Mouse (Mus musculus) embryonic facial prominence, embryonic 11.5 days (tissue): ENCODE measurements around the gene Bhmt2. TPM values are rescaled to one million over a fixed set of nuclear protein-coding genes. Genes with fewer than 3 reads are reported as not detected.

Source experiments
- ATAC-seq: fragments of 200-750 bp; cut with Nextera tagmentation; replicated peaks from 2 replicates; pipeline ENCODE4 v1.8.0; 2017; ENCODE audit warnings: low read depth; ENCODE audit not compliant: insufficient number of reproducible peaks, low FRiP score, low TSS enrichment
- DNase-seq: peaks from one replicate; pipeline ENCODE4 v3.0.0-alpha.2; 2015; ENCODE audit warnings: low spot score
- H3K27ac ChIP-seq: fragments of 300-500 bp; sonication (generic); replicated peaks from 2 replicates; pipeline ENCODE4 v1.5.1; 2014; ENCODE audit warnings: mild to moderate bottlenecking, low read depth, low read length, control low read depth
- H3K27me3 ChIP-seq: fragments of 300-500 bp; sonication (generic); 2 replicates; pipeline ENCODE4 v1.6.1; 2014; ENCODE audit warnings: mild to moderate bottlenecking, low read length, moderate library complexity, mixed read lengths; ENCODE audit not compliant: control insufficient read depth, insufficient read depth
- H3K36me3 ChIP-seq: fragments of 300-500 bp; sonication (generic); replicated peaks from 2 replicates; pipeline ENCODE4 v1.6.1; 2014; ENCODE audit warnings: low read depth, mild to moderate bottlenecking, low read length, moderate library complexity, mixed read lengths; ENCODE audit not compliant: control insufficient read depth, insufficient read depth
- H3K4me1 ChIP-seq: fragments of 300-500 bp; sonication (generic); 2 replicates; pipeline ENCODE4 v1.6.1; 2014; ENCODE audit warnings: low read length, mixed read lengths; ENCODE audit not compliant: control insufficient read depth, insufficient read depth
- H3K4me2 ChIP-seq: fragments of 300-500 bp; sonication (generic); 2 replicates; pipeline ENCODE4 v1.6.1; 2014; ENCODE audit warnings: low read depth, mild to moderate bottlenecking, control low read depth, low read length, moderate library complexity
- H3K4me3 ChIP-seq: fragments of 300-500 bp; sonication (generic); 2 replicates; pipeline ENCODE4 v1.5.1; 2014; ENCODE audit warnings: low read depth, low read length, control low read depth
- H3K9ac ChIP-seq: fragments of 300-500 bp; sonication (generic); replicated peaks from 2 replicates; pipeline ENCODE4 v1.6.1; 2014; ENCODE audit warnings: mild to moderate bottlenecking, control low read depth, low read length
- H3K9me3 ChIP-seq: fragments of 300-500 bp; sonication (generic); replicated peaks from 2 replicates; pipeline ENCODE4 v1.6.1; 2016; ENCODE audit warnings: mild to moderate bottlenecking, low read length, inconsistent platforms, mixed read lengths; ENCODE audit not compliant: control insufficient read depth
- WGBS: fragments of 180-500 bp; shearing (Covaris S2); extraction: QIAGEN DNeasy Blood & Tissue Kit; methylation state at CpG from one replicate; pipeline ENCODE4 v1.1.7; 2014; 5-methylcytosine and 5-hydroxymethylcytosine counted together
- polyA plus RNA-seq: library from polyadenylated mRNA; unstranded; fragments of >200 nt; fragmentation: Nextera tagmentation; extraction: Ambion mirVana; gene quantifications from 2 replicates; pipeline ENCODE4 v1.2.1, GENCODE M21; 2014

Bhmt2 gene
- polyA plus RNA-seq, 1 experiment from 2014 or later = not detected

- no peaks in the 10 kb centered on the region for H3K9me3 ChIP-seq
- no peaks in the 10 kb centered on the region for H3K27me3 ChIP-seq
- H3K27ac ChIP-seq = no peak overlapping the region
- ATAC-seq (no peak), DNase-seq (no peak)
- no peaks in the 10 kb centered on the region for H3K4me1 ChIP-seq
- no peaks in the 10 kb centered on the region for H3K36me3 ChIP-seq
- no peak overlapping the region for H3K4me3 ChIP-seq
- no peak overlapping the region for H3K4me2 ChIP-seq
- no peak overlapping the region for H3K9ac ChIP-seq
- WGBS = 71% methylated on average over 4 of the region's 4 CpGs
Observed at GRCm38 (mm10) chr13:93639636-93640035, 34.5 kb downstream of the Bhmt2 start.

GRCm38 (mm10) chr13:93637282-93638245 is 36.5 kb downstream of the Bhmt2 start, which contains the start of gene Bhmt:
Gene Bhmt, minus strand, starts transcription at chr13:93637961.
- no peak within 1 kb of the TSS for H3K9ac ChIP-seq
- 65% methylated on average over 19 of the region's 19 CpGs for WGBS
- H3K27ac ChIP-seq = no peak within 1 kb of the TSS
- DNase-seq = no peak
- no peaks in the 10 kb centered on the region for H3K27me3 ChIP-seq
- no peak within 1 kb of the TSS for H3K4me3 ChIP-seq
- no peaks in the 10 kb centered on the region for H3K9me3 ChIP-seq
- no peak for ATAC-seq
- no peaks in the 10 kb centered on the region for H3K4me1 ChIP-seq
- H3K36me3 ChIP-seq = no peaks in the 10 kb centered on the region
- H3K4me2 ChIP-seq = no peak within 1 kb of the TSS

- Histone ChIP-seq H3K27me3 (no peaks in the 10 kb centered on the region), H3K9ac (no peak overlapping the region), H3K4me2 (no peak overlapping the region), H3K4me1 (no peaks in the 10 kb centered on the region), H3K9me3 (no peaks in the 10 kb centered on the region), H3K4me3 (no peak overlapping the region), H3K36me3 (no peaks in the 10 kb centered on the region), H3K27ac (no peak overlapping the region)
- ATAC-seq = no peak
- DNase-seq = no peak
- 61% methylated on average over 1 of the region's 1 CpGs for WGBS
Observed at GRCm38 (mm10) chr13:93636561-93636960, 37.5 kb downstream of the Bhmt2 start.

DNA sequence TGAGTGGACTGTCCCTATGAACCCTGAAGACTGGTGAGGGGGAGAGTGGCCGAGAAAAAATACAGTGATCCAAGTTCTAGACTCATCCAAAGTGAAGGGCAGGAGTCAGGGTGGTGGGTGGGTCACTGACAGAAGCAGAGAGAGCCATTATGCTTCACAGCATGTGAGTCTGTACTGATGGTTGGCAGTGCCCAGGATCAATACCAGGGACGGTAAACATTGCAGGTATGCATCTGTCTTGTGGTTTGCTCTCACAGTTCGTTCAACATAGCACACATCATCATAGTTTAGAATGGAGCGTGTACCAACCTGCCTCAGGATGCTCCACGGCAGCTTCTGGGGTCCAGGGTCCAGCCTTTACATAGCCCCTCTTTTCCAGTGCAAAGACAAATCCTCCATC is 41.2 kb downstream of the Bhmt2 start:
- no peaks in the 10 kb centered on the region for H3K4me1 ChIP-seq
- no peak overlapping the region for H3K4me3 ChIP-seq
- no peaks in the 10 kb centered on the region for H3K27me3 ChIP-seq
- H3K9ac ChIP-seq = no peak overlapping the region
- ATAC-seq = no peak
- H3K36me3 ChIP-seq = no peaks in the 10 kb centered on the region
- H3K9me3 ChIP-seq = no peaks in the 10 kb centered on the region
- no peak overlapping the region for H3K4me2 ChIP-seq
- no peak for DNase-seq
- 81% methylated on average over 5 of the region's 5 CpGs for WGBS
- no peak overlapping the region for H3K27ac ChIP-seq

GRCm38 (mm10) chr13:93630941-93631705 is 43.0 kb downstream of the Bhmt2 start:
- no peak overlapping the region for H3K4me3 ChIP-seq
- H3K27me3 ChIP-seq = no peaks in the 10 kb centered on the region
- 84% methylated on average over 10 of the region's 10 CpGs for WGBS
- H3K4me2 ChIP-seq = no peak overlapping the region
- no peaks in the 10 kb centered on the region for H3K4me1 ChIP-seq
- ATAC-seq (no peak), DNase-seq (no peak)
- H3K9me3 ChIP-seq = no peaks in the 10 kb centered on the region
- no peak overlapping the region for H3K27ac ChIP-seq
- no peaks in the 10 kb centered on the region for H3K36me3 ChIP-seq
- H3K9ac ChIP-seq = no peak overlapping the region

DNA sequence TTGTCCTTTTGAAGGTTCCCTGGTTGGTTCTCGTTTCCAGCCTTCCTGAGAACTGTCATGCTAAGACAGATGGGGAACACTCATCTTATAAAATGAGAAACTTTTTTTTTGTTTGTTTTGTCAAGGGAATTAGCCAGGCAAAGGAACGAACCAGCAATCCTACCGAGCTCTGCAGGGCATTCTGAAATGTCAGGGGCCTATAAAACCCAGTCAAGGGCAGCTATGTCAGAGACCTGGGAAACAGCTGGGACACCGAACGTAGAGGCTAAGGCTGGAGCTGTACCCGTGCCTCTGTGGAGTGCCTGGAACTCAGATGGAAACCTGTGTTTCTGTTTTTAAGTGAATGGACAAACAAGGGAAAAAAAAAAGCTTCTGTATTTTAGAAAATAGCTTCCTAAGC is 45.2 kb downstream of the Bhmt2 start:
- H3K4me3 ChIP-seq = no peak overlapping the region
- no peak overlapping the region for H3K27ac ChIP-seq
- H3K9ac ChIP-seq = no peak overlapping the region
- no peaks in the 10 kb centered on the region for H3K4me1 ChIP-seq
- no peak for DNase-seq
- H3K27me3 ChIP-seq = no peaks in the 10 kb centered on the region
- 23% methylated on average over 6 of the region's 6 CpGs for WGBS
- H3K36me3 ChIP-seq = no peaks in the 10 kb centered on the region
- H3K4me2 ChIP-seq = no peak overlapping the region
- H3K9me3 ChIP-seq = no peaks in the 10 kb centered on the region
- no peak for ATAC-seq

DNA sequence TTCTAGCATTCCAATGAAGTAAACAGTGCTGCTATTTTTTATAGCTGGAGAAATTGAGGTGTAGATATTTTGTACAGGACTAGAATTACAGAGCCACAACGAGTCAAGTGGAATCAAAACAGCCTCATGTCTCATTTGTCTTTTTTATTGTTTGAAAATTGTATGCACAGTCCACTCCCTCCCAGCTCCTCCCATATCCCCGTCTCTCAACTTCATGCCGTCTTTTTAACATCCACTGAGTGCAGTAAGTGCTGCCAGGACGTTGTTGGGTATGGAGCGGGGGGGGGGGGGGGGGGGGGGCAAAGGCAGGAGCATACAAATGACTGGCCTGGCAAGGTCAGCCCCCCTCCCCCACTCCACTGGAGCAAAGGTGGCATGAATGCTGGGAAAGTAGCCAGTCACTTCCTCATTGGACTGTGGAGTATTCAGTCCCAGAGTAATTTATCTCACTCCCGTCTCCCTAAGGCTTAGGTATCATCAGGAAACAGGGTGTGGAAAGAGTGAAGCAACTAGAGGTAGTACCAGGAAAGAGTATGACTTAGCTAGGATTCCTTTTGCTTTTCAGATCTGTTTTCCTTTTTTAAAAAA is 59.6 kb downstream of the Bhmt2 start:
- H3K36me3 ChIP-seq = no peaks in the 10 kb centered on the region
- no peaks in the 10 kb centered on the region for H3K27me3 ChIP-seq
- 66% methylated on average over 5 of the region's 6 CpGs for WGBS
- no peak for ATAC-seq
- no peak overlapping the region for H3K9ac ChIP-seq
- H3K4me2 ChIP-seq = no peak overlapping the region
- H3K4me1 ChIP-seq = no peaks in the 10 kb centered on the region
- no peak overlapping the region for H3K27ac ChIP-seq
- H3K4me3 ChIP-seq = no peak overlapping the region
- DNase-seq = no peak
- H3K9me3 ChIP-seq = no peaks in the 10 kb centered on the region
